Mouse (Mus musculus) stomach, embryonic 14.5 days (tissue): Measurements from ENCODE around the gene Spint4. TPM values are rescaled to one million over a fixed set of nuclear protein-coding genes. Genes with fewer than 3 reads are reported as not detected.

Source experiments
- ATAC-seq: fragments of 200-750 bp; cut with Nextera tagmentation; 2 replicates; pipeline ENCODE4 v1.8.0; 2017; ENCODE audit warnings: low read depth, moderate TSS enrichment; ENCODE audit not compliant: insufficient number of reproducible peaks, insufficient read depth, low FRiP score
- H3K27ac ChIP-seq: fragments of 300-500 bp; sonication (generic); 2 replicates; pipeline ENCODE4 v1.5.1; 2014; ENCODE audit warnings: mild to moderate bottlenecking, low read length, moderate library complexity, mixed read lengths
- H3K27me3 ChIP-seq: fragments of 300-500 bp; sonication (generic); 2 replicates; pipeline ENCODE4 v1.6.1; 2014; ENCODE audit warnings: low read length, control low read depth, mixed read lengths; ENCODE audit not compliant: control insufficient read depth, insufficient read depth
- H3K36me3 ChIP-seq: fragments of 300-500 bp; sonication (generic); 2 replicates; pipeline ENCODE4 v1.6.1; 2014; ENCODE audit warnings: mild to moderate bottlenecking, control low read depth, low read length, moderate library complexity, mixed read lengths; ENCODE audit not compliant: control insufficient read depth, insufficient read depth
- H3K4me1 ChIP-seq: fragments of 300-500 bp; sonication (generic); 2 replicates; pipeline ENCODE4 v1.6.1; 2014; ENCODE audit warnings: low read length, control low read depth, mixed read lengths; ENCODE audit not compliant: control insufficient read depth, insufficient read depth
- H3K4me2 ChIP-seq: fragments of 300-500 bp; sonication (generic); replicated peaks from 2 replicates; pipeline ENCODE4 v1.6.1; 2014; ENCODE audit warnings: low read depth, low read length, control low read depth
- H3K4me3 ChIP-seq: fragments of 300-500 bp; sonication (generic); 2 replicates; pipeline ENCODE4 v1.5.1; 2014; ENCODE audit warnings: low read depth, low read length, control low read depth
- H3K9ac ChIP-seq: fragments of 300-500 bp; sonication (generic); replicated peaks from 2 replicates; pipeline ENCODE4 v1.6.1; 2014; ENCODE audit warnings: low read depth, mild to moderate bottlenecking, control low read depth, low read length, moderate library complexity, mixed read lengths
- H3K9me3 ChIP-seq: fragments of 300-500 bp; sonication (generic); 2 replicates; pipeline ENCODE4 v1.6.1; 2016; ENCODE audit warnings: low read depth, low read length, control low read depth; ENCODE audit not compliant: control insufficient read depth
- WGBS: fragments of 180-500 bp; shearing (Covaris S2); extraction: QIAGEN DNeasy Blood & Tissue Kit; methylation state at CpG from one replicate; pipeline ENCODE4 v1.1.7; 2014; 5-methylcytosine and 5-hydroxymethylcytosine counted together
- polyA plus RNA-seq: library from polyadenylated mRNA; unstranded; fragments of >200 nt; fragmentation: Nextera tagmentation; extraction: Ambion mirVana; gene quantifications from 2 replicates; pipeline ENCODE4 v1.2.1, GENCODE M21; 2014

Spint4 gene
- polyA plus RNA-seq, 1 experiment from 2014 or later, result not detected

DNA sequence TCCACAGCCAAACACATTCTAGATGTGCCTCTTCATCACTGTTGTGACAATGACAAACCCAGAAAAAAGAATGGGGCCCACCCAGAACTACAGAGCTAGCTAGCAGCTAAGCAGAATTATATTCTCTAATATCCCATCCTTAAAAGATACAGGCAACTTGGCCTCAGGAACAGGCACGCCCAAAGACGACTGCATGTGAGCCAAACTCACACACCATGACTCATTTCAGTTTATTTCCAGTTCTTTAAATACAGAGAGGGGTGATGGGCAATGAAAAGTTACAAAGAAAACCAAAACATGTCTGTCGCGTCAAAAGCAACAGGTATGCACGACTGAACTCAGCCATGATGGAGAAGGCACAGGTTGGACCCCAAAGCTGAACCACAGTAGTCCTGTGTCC is 37.1 kb downstream of the Spint4 start:
- Histone ChIP-seq H3K9ac (no peak overlapping the region), H3K27me3 (no peaks in the 10 kb centered on the region), H3K36me3 (no peaks in the 10 kb centered on the region), H3K4me2 (no peak overlapping the region), H3K9me3 (no peaks in the 10 kb centered on the region), H3K27ac (no peak overlapping the region), H3K4me1 (no peaks in the 10 kb centered on the region), H3K4me3 (no peak overlapping the region)
- 84% methylated on average over 5 of the region's 5 CpGs for WGBS
- no peak for ATAC-seq

DNA sequence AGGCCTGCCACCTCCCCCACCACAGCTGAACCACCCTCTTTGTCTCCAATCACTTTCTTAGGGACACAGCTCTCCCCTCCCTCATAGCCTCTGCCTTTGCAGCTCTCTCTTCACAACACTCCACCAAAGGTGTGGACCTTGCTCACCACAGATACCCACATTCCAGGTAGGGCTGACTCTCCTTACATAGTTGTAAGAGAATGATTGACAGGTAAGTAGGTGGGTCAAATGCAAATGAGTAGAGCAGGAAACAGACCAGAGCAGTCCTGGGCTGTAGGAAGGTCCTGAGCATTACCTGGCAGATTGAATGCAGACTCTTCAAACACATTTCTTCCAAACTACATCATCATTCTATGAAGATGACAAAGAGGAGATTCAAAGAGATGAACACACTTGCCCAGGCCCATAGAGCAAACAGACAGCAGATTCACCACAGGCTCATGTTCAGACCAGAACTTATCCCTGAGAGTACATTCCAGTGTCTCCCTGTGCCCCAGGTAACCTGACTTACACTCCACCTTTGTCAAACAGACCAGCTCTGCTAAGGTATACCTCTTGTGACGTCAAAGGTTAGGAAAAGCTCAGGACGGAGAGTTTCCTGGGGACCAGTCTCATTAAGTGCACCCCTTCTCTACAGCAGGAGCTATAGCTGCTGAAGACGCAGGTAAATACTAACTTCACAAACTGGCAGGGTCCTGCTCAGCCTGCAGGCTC is 39.2 kb downstream of the Spint4 start:
- H3K4me1 ChIP-seq, result no peaks in the 10 kb centered on the region
- H3K9ac ChIP-seq, result 0 out of 2 replicates have a peak overlapping the region, but pooled peaks have one; percentile 3
- 65% methylated on average over 3 of the region's 3 CpGs for WGBS
- no peaks in the 10 kb centered on the region for H3K9me3 ChIP-seq
- H3K4me2 ChIP-seq, result no peak overlapping the region
- no peaks in the 10 kb centered on the region for H3K27me3 ChIP-seq
- H3K4me3 ChIP-seq, result no peak overlapping the region
- no peak overlapping the region; the same call in 1 of the 2 replicates for H3K27ac ChIP-seq
- H3K36me3 ChIP-seq, result no peaks in the 10 kb centered on the region
- peak; percentile 81 for ATAC-seq

DNA sequence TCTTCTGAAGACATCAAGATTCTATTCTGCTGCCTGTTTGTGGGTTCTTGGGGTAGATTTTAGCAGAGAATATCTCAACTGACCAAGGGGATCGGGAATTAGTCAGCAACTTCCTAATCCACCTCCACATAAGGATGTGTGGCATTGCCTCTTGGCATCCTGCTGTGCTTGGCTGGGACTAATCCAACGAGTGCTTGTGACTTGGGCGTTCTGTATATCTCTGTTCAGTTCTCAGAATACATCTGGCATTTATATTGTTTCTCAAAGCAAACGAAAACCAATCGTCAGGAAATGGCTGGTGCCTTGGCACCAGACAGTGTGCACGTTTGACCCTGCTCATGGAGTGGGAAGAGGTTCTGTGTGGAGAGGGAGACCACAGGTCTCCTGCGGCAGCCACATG is 41.6 kb downstream of the Spint4 start:
- Histone ChIP-seq H3K4me1 (0 out of 2 replicates have a peak, but pooled peaks cover under 1% of the 10 kb centered on the region), H3K27me3 (no peaks in the 10 kb centered on the region), H3K9ac (no peak overlapping the region), H3K36me3 (no peaks in the 10 kb centered on the region), H3K9me3 (no peaks in the 10 kb centered on the region), H3K27ac (no peak overlapping the region), H3K4me2 (no peak overlapping the region), H3K4me3 (no peak overlapping the region)
- WGBS, result 61% methylated on average over 7 of the region's 7 CpGs
- no peak for ATAC-seq

DNA sequence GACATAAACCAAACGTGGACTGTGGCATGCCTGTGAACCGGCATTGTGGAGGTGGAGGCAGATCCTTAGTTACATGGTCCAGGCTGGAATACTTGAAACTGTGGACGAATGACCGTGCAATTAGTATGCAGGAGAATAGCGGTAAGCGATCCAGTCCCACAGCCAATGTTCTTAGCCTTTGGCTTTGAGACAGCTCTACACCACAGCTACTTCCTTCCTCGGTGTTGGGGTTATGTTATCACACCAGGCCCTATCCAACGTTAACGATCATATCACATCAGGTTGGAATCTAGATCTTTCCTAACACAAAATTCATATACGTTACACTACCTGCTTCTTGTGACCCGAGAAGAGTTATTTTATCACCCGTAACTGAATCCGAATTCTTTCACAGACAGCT is 46.7 kb downstream of the Spint4 start:
- Histone ChIP-seq H3K4me1 (peaks cover 12% of the 10 kb centered on the region), H3K36me3 (peaks cover 16% of the 10 kb centered on the region), H3K27me3 (no peaks in the 10 kb centered on the region), H3K4me3 (peak overlapping the region; percentile 87), H3K9ac (peak overlapping the region; percentile 96; the same call in 1 of the 2 replicates), H3K27ac (no peak overlapping the region), H3K4me2 (peak overlapping the region; percentile 80), H3K9me3 (no peaks in the 10 kb centered on the region)
- WGBS, result 72% methylated on average over 13 of the region's 13 CpGs
- no peak for ATAC-seq

DNA sequence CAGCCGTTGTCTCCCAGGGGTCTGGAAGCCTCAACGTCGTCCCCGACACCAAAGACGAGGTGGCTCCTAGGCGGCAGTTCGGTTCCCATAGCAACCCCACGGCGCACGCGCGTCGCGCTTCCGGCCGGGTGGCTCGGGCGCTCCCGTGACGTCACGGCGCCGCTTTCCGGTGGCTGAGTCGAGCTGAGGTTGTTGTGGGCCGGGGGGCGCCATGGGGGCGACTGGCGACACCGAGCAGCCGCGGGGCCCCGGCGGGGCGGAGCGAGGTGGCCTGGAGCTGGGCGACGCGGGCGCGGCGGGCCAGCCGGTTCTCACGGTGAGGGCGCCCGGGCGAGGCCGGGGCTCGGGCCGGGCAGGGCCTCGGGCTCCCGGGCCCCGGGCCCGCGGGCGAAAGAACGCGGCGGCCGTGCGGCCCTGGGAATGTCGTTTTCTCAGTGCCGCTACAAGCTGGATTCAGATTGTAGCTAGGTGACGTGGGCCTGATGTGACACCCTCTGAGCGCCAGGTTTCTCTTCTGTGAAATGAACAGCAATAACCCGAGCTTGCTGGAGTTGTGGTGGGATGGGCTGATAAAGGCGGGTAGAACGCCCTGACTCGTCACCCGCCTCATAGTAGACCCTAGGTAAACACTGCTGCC is 47.7 kb downstream of the Spint4 start, which contains the start of the genes Wfdc3 and Dnttip1:
Gene Wfdc3 (minus strand): TSS at position 89 of the 637 bp plus-strand sequence.
Gene Dnttip1 (plus strand): TSS at position 141 of the 637 bp plus-strand sequence.
- WGBS, result under 1% methylated on average over 70 of the region's 70 CpGs
- peaks cover 25% of the 10 kb centered on the region for H3K36me3 ChIP-seq
- peak within 1 kb of the TSS; percentile 87 for H3K4me3 ChIP-seq
- ATAC-seq, result peak; percentile 90
- H3K4me2 ChIP-seq, result peak within 1 kb of the TSS; percentile 80
- peak within 1 kb of the TSS; percentile 96 for H3K9ac ChIP-seq
- peaks cover 12% of the 10 kb centered on the region for H3K4me1 ChIP-seq
- H3K9me3 ChIP-seq, result no peaks in the 10 kb centered on the region
- H3K27me3 ChIP-seq, result no peaks in the 10 kb centered on the region
- peak within 1 kb of the TSS; percentile 49; the same call in 1 of the 2 replicates for H3K27ac ChIP-seq

DNA sequence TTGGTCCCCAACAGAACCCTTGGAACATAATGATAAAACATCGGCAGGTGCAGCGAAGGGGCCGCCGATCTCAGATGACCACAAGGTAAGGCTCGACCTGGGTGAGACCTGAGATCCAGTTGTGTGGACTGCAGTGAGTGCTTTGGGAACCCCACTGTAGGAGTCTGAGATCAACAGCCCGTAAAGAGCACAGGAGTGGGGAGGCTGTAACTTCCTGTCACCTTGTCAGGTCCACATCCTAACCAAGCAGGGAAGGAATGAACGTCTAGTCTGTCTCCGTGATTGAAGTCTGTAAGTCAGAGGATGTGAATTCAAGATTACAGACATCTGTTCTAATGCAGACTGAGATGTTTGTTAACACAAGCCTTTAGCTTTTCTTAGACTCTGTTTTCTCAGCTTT is 48.4 kb downstream of the Spint4 start:
- 48% methylated on average over 8 of the region's 8 CpGs for WGBS
- no peaks in the 10 kb centered on the region for H3K9me3 ChIP-seq

DNA sequence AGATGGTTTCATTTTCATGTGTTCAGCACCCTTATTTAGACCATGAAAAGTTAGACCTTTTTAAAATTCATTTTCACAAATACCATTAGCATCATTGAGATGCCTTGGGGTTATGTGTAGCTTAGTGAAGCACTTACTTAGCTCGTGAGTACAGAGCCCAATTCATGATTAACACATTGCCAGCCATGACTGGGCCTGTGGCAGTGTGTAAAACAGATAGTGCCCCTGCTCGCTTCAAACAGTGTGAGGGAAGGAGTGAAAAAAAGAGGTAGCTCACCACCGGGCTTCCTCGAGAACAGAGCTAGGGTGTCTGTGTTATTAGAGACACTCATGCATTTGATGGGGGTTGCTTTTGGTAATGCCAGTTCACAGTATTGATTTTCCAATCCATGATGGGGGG is 49.9 kb downstream of the Spint4 start:
- Histone ChIP-seq H3K27me3 (no peaks in the 10 kb centered on the region), H3K36me3 (peaks cover 38% of the 10 kb centered on the region), H3K9ac (no peak overlapping the region), H3K27ac (no peak overlapping the region), H3K9me3 (no peaks in the 10 kb centered on the region), H3K4me2 (no peak overlapping the region), H3K4me3 (no peak overlapping the region), H3K4me1 (peaks cover 12% of the 10 kb centered on the region)
- 82% methylated on average over 4 of the region's 4 CpGs for WGBS
- no peak for ATAC-seq

More for the DNA sequence above, 48.4 kb downstream of the Spint4 start:
- Histone ChIP-seq H3K27ac (no peak overlapping the region), H3K27me3 (no peaks in the 10 kb centered on the region), H3K4me1 (peaks cover 12% of the 10 kb centered on the region), H3K4me3 (peak overlapping the region; percentile 87), H3K9ac (peak overlapping the region; percentile 96), H3K36me3 (peaks cover 28% of the 10 kb centered on the region), H3K4me2 (peak overlapping the region; percentile 80)
- no peak for ATAC-seq

DNA sequence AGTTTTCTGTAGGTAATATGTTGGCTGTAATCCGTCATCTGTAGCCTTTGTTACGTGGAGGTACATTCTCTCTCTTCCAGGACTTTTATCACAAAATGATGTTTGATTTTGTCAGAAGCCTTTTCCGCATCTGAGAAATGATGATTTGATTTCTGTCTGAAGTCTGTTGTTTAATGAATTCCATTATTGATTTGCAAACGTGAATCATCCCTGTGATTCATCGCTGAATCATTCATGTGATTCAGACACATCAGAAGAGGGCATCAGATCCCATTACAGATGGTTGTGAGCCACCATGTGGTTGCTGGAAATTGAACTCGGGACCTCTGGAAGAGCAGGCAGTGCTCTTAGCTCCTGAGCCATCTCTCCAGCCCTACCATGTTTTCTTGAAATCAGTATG is 50.7 kb downstream of the Spint4 start:
- WGBS, result 83% methylated on average over 6 of the region's 6 CpGs
- no peak for ATAC-seq

More for the DNA sequence above, 50.7 kb downstream of the Spint4 start:
- Histone ChIP-seq H3K27ac (no peak overlapping the region), H3K4me3 (no peak overlapping the region), H3K27me3 (no peaks in the 10 kb centered on the region), H3K4me2 (no peak overlapping the region), H3K36me3 (peaks cover 42% of the 10 kb centered on the region), H3K9ac (no peak overlapping the region), H3K4me1 (peaks cover 12% of the 10 kb centered on the region), H3K9me3 (no peaks in the 10 kb centered on the region)
